15 mouse cellular contexts compared by ENCODE assay signal in genomic region chr17:46875626-46876025, GRCm38 (mm10). TPM values are rescaled to one million over a fixed set of nuclear protein-coding genes. Genes with fewer than 3 reads are reported as not detected.
A peak's percentile ranks its signal among the peaks of the same experiment; 100 is the strongest.
DNase-seq lines count a peak whose midpoint lies in the region; ATAC-seq and TF ChIP-seq lines count a peak whose summit lies in the region.
"Had no signal": no experiment of that assay in that cellular context is flagged by ENCODE, and none has a peak within 500 bp of the region (broad histone marks: within the 10 kb centered on the region; RNA-seq: fewer than 3 reads in every experiment).

No protein-coding gene starts in this region.

- no peak overlapping the region for H3K9ac ChIP-seq in liver, embryonic 14.5 days (replicated peaks)
- H3K9ac ChIP-seq in liver, embryonic 11.5 days (ENCODE audit: low read depth, low read length) = no peak overlapping the region
- H3K9ac ChIP-seq: embryonic facial prominence, embryonic 12.5 days; heart, embryonic 15.5 days; hindbrain, embryonic 15.5 days had no signal

- no peak for ATAC-seq in liver, embryonic 14.5 days (ENCODE audit: insufficient read depth)
- no peak for ATAC-seq in liver, embryonic 11.5 days (replicated peaks; ENCODE audit: low FRiP score)
- ATAC-seq: forebrain, embryonic 14.5 days had no signal

- no peak overlapping the region for H3K4me3 ChIP-seq in liver, embryonic 14.5 days (ENCODE audit: insufficient read depth in 1 of 2, low read depth in 2 of 2, low read length in 2 of 2)
- H3K4me3 ChIP-seq in liver, embryonic 11.5 days (ENCODE audit: low read depth, low read length) = no peak overlapping the region
- H3K4me3 ChIP-seq in C2C12 (ENCODE audit: insufficient read depth, poor library complexity, severe bottlenecking) = no peak overlapping the region
- H3K4me3 ChIP-seq: embryonic facial prominence, embryonic 12.5 days; heart, embryonic 15.5 days; hindbrain, embryonic 15.5 days had no signal

- no peak overlapping the region for H3ac ChIP-seq in C2C12 (ENCODE audit: control insufficient read depth, insufficient read length, low read depth)

- H3K27ac ChIP-seq in liver, embryonic 14.5 days = no peak overlapping the region
- no peak overlapping the region for H3K27ac ChIP-seq in liver, embryonic 11.5 days (ENCODE audit: low read depth, low read length)
- H3K27ac ChIP-seq: embryonic facial prominence, embryonic 12.5 days; heart, embryonic 15.5 days; hindbrain, embryonic 15.5 days had no signal

- H3K4me2 ChIP-seq in liver, embryonic 14.5 days (ENCODE audit: low read depth) = no peak overlapping the region
- no peak overlapping the region for H3K4me2 ChIP-seq in liver, embryonic 11.5 days
- H3K4me2 ChIP-seq: embryonic facial prominence, embryonic 12.5 days; heart, embryonic 15.5 days; hindbrain, embryonic 15.5 days had no signal

- H3K27me3 ChIP-seq in liver, embryonic 14.5 days (ENCODE audit: control insufficient read depth, insufficient read depth, low read length) = no peaks in the 10 kb centered on the region
- H3K27me3 ChIP-seq in liver, embryonic 11.5 days (replicated peaks; ENCODE audit: control insufficient read depth, insufficient read depth, low read length) = no peaks in the 10 kb centered on the region
- H3K27me3 ChIP-seq in C2C12 (ENCODE audit: control insufficient read depth, insufficient read depth, insufficient read length) = no peaks in the 10 kb centered on the region
- H3K27me3 ChIP-seq: embryonic facial prominence, embryonic 12.5 days; heart, embryonic 15.5 days; hindbrain, embryonic 15.5 days had no signal

- no peaks in the 10 kb centered on the region for H3K36me3 ChIP-seq in liver, embryonic 14.5 days (replicated peaks; ENCODE audit: control insufficient read depth, insufficient read depth, low read depth)
- H3K36me3 ChIP-seq in liver, embryonic 11.5 days (ENCODE audit: control insufficient read depth, insufficient read depth, low read length) = no peaks in the 10 kb centered on the region
- no peaks in the 10 kb centered on the region for H3K36me3 ChIP-seq in C2C12 (ENCODE audit: control insufficient read depth, insufficient read depth)
- H3K36me3 ChIP-seq: embryonic facial prominence, embryonic 12.5 days; heart, embryonic 15.5 days; hindbrain, embryonic 15.5 days had no signal

- TF ChIP-seq CTCF in liver, embryonic 14.5 days (IDR thresholded peaks at IDR 0.05; ENCODE audit: low read depth) = peak; percentile 75
- no peak for TF ChIP-seq CTCF in C2C12 (IDR thresholded peaks at IDR 0.05; ENCODE audit: control insufficient read depth, insufficient read depth, insufficient read length)

- H3K79me2 ChIP-seq in C2C12 (ENCODE audit: control insufficient read depth, insufficient read depth) = peaks cover 51% of the 10 kb centered on the region

- no peak for DNase-seq in liver, embryonic 14.5 days (ENCODE audit: low read depth in 3 of 3, low spot score in 3 of 3)
- no peak for DNase-seq in liver, embryonic 11.5 days (ENCODE audit: low spot score)
- peak; percentile 61 for DNase-seq in ES-CJ7 (ENCODE audit: low read depth, low spot score)
- DNase-seq in natural killer cell, adult 2 months (ENCODE audit: low spot score in 2 of 2) = peak; percentile 17 to 41
- DNase-seq in urinary bladder, adult 2 months (ENCODE audit: low spot score) = no peak
- no peak for DNase-seq in cerebellum, adult 18-20 months
- DNase-seq: cerebellum, postnatal 14 days; gastrocnemius, postnatal 36 days; kidney, postnatal 14 days had no signal

- peaks cover 5 to 19% of the 10 kb centered on the region in 2 experiments; a peak in 3 of 4 replicates for H3K4me1 ChIP-seq in liver, embryonic 14.5 days (replicated peaks; ENCODE audit: control insufficient read depth in 2 of 2, insufficient read depth in 2 of 2, low read length in 1 of 2)
- peaks cover 16% of the 10 kb centered on the region; the same call in 1 of the 2 replicates for H3K4me1 ChIP-seq in liver, embryonic 11.5 days (replicated peaks; ENCODE audit: control insufficient read depth, insufficient read depth, low read length)

- TF ChIP-seq EP300 in liver, embryonic 14.5 days (IDR thresholded peaks at IDR 0.05; ENCODE audit: low read depth) = no peak

- H3K79me3 ChIP-seq in C2C12 (ENCODE audit: low read depth) = peaks cover 7% of the 10 kb centered on the region

- H3K9me3 ChIP-seq in liver, embryonic 14.5 days (ENCODE audit: control insufficient read depth, low read length) = no peaks in the 10 kb centered on the region
- H3K9me3 ChIP-seq in liver, embryonic 11.5 days (ENCODE audit: control insufficient read depth, low read length) = no peaks in the 10 kb centered on the region
- H3K9me3 ChIP-seq: embryonic facial prominence, embryonic 12.5 days; heart, embryonic 15.5 days; hindbrain, embryonic 15.5 days had no signal

- 50% methylated on average over 3 of the region's 3 CpGs for WGBS in liver, embryonic 14.5 days (ENCODE audit: insufficient replicate concordance)
- 63% methylated on average over 3 of the region's 3 CpGs for WGBS in liver, embryonic 11.5 days

TF ChIP-seq in C2C12, 6 proteins besides CTCF, POLR2A, EP300 and RAD21:
- TF ChIP-seq MAX (IDR thresholded peaks at IDR 0.05) (peak; percentile 11), MYOG (IDR thresholded peaks at IDR 0.05; ENCODE audit: control insufficient read depth, extremely low read depth, insufficient read length) (no peak)

RNA-seq across cellular contexts. Expression of gene Tbcc, which starts 14.9 kb away (rescaled TPM):
- 9.3 and 9.4 TPM in 2 replicates for polyA plus RNA-seq in liver, embryonic 14.5 days (2012; rRNA removed)
- polyA plus RNA-seq in liver, embryonic 14.5 days (2014; fragmentation: Nextera tagmentation; extraction: Ambion mirVana) = 21.8 and 23.1 TPM in 2 replicates
- 43.5 and 43.7 TPM in 2 replicates for polyA plus RNA-seq in liver, embryonic 11.5 days (2014; fragmentation: Nextera tagmentation; extraction: Ambion mirVana)
- polyA plus RNA-seq in C2C12 (2012; fragmentation: generic; extraction: Trizol) = 46.8 TPM
- 20.3 and 21.5 TPM in 2 replicates for polyA plus RNA-seq in urinary bladder, adult 2 months (2012; rRNA removed)

RNA-seq across cellular contexts. Expression of gene Bicral, which starts 17.3 kb away (rescaled TPM):
- 2.5 and 3.0 TPM in 2 replicates for polyA plus RNA-seq in liver, embryonic 14.5 days (2012; rRNA removed)
- polyA plus RNA-seq in liver, embryonic 14.5 days (2014; fragmentation: Nextera tagmentation; extraction: Ambion mirVana) = 3.4 and 3.5 TPM in 2 replicates
- 6.3 and 7.4 TPM in 2 replicates for polyA plus RNA-seq in liver, embryonic 11.5 days (2014; fragmentation: Nextera tagmentation; extraction: Ambion mirVana)
- 3.9 TPM for polyA plus RNA-seq in C2C12 (2012; fragmentation: generic; extraction: Trizol)
- polyA plus RNA-seq in urinary bladder, adult 2 months (2012; rRNA removed) = 9.1 and 15.2 TPM in 2 replicates

RNA-seq across cellular contexts. Expression of gene Prph2, which starts 34.6 kb away (rescaled TPM):
- polyA plus RNA-seq in liver, embryonic 14.5 days (2012; rRNA removed) = not detected in 2 replicates
- polyA plus RNA-seq in liver, embryonic 14.5 days (2014; fragmentation: Nextera tagmentation; extraction: Ambion mirVana) = not detected in 2 replicates
- not detected in 2 replicates for polyA plus RNA-seq in liver, embryonic 11.5 days (2014; fragmentation: Nextera tagmentation; extraction: Ambion mirVana)
- 0.01 TPM for polyA plus RNA-seq in C2C12 (2012; fragmentation: generic; extraction: Trizol)
- polyA plus RNA-seq in urinary bladder, adult 2 months (2012; rRNA removed) = not detected in 2 replicates
- polyA plus RNA-seq: forebrain, embryonic 14.5 days; heart, embryonic 15.5 days; liver, embryonic 16.5 days had no signal

Comparison
In these comparisons a context has a peak if more than half of its experiments do, and no peak if none do; other contexts are left out.
1. DNase-seq: peak in ES-CJ7 (single experiment) and natural killer cell, adult 2 months (2 of 2); none in liver, embryonic 14.5 days (0 of 3), liver, embryonic 11.5 days (single experiment), urinary bladder, adult 2 months (single experiment) and cerebellum, adult 18-20 months (0 of 2).